Mouse (Mus musculus): ENCODE results near the gene Copz1. TPM values are rescaled to one million over a fixed set of nuclear protein-coding genes. Genes with fewer than 3 reads are reported as not detected.
A peak's percentile ranks its signal among the peaks of the same experiment; 100 is the strongest.
"Not testable (repeated sequence)": the region's sequence is repeated elsewhere in the genome, so short reads cannot be mapped to it uniquely, and the experiment has no call there.

Copz1 gene
- 158 and 167 TPM in 2 replicates for total RNA-seq (2015; ENCODE audit: low replicate concordance)
- total RNA-seq (2017; ENCODE audit: low replicate concordance), result 37.6 and 42.4 TPM in 2 replicates

DNA sequence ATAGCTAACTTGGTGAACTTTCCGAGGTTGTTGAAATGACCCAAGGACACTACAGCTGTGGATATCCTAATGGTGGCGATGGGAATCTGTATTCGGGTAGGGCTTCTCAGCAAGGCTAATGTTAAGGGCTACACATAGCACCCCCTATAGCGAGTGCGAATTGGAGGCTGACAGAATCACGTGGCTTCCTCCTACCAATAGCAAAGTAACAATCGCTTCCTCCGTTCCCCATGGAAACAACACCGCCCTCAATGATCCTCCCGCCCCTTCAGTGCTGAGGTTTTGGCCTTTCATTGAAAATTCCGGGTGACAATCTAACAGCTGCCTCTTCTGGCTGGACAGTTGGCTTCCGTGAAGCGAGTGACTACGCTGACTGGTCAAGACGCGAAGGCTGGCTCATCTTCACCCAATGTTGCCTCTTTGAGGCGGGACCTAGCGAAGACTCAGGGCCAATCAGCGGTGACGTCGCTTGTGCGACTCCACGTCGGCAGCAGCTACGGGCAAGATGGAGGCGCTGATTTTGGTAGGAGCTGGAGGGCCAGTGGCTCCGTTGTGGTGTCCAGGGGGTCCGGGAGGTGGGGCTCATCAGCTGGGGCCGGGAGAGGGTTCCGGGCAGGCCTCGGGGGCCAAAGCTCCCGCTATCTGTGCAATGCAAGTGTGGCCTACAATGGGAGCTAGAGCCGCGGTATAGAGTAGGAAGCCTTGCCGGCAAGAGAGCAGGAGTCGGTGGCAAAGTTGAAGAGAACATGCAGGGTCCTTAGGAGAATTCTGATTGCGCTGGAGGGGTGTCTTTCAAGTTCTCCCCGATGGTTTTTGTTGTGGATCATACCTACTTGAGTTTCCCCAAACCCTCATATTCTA is at the start of gene Copz1:
Gene Copz1, plus strand, starts transcription at position 296 of the 861 bp plus-strand sequence.
- ATAC-seq (replicated peaks; ENCODE audit: low FRiP score, poor library complexity, severe bottlenecking), result peak; percentile 98

DNA sequence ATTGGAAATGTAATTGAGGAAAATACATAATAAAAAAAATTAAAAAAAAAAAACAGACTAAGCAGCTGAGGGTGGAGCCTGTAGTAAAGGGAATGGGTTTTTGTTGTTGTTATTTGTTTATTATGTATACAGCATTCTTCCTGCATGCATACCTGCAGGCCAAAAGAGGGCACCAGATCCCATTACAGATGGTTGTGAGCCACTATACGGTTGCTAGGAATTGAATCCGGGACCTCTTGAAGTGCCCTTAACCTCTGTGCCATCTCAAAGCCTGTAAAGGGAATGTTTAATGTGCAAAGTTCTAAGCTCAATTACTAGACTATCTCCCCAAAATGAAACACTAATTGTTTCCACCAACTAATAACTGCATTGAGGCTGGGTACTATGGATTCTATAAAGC is 48.4 kb upstream of the Copz1 start:
- no peak for ATAC-seq (replicated peaks; ENCODE audit: low FRiP score, poor library complexity, severe bottlenecking)

DNA sequence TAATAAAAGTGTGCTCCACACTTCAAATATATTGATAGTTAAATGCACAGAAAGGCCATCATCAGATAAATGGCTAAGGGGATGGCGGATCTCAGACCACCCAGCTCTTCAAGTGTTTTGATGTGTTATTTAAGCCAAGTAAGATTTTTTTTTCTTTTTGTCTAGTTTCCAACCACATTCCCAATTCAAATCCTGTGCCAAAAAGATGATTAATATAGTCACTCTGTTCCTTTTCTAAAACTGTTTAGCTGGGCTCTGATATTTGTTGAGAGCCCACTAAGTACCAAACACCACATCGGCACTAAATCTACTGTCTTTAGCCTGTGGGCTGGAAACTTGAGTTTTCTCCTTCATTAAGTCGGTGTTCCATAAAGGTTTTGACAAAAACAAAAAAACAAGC is 45.5 kb upstream of the Copz1 start:
- ATAC-seq (replicated peaks; ENCODE audit: low FRiP score, poor library complexity, severe bottlenecking), result no peak

DNA sequence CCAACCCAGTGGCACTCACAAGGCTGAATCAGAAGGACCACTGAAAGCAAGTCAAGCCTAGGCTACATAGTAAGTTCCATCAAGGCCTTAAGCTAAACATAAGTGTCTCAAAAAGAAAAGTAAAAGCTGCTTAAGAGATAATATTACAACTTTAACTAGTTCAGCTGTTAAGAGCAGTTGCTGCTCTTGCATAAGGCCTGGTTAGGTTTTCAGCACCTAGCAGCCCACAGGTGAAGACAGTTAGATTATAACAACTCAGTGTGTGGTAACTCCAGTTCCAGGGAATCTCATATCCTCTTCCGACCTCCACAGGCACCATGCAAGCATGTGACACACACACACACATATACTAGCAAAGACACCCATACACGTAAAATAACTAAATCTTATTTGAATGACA is 44.9 kb upstream of the Copz1 start:
- no peak for ATAC-seq (replicated peaks; ENCODE audit: low FRiP score, poor library complexity, severe bottlenecking)

DNA sequence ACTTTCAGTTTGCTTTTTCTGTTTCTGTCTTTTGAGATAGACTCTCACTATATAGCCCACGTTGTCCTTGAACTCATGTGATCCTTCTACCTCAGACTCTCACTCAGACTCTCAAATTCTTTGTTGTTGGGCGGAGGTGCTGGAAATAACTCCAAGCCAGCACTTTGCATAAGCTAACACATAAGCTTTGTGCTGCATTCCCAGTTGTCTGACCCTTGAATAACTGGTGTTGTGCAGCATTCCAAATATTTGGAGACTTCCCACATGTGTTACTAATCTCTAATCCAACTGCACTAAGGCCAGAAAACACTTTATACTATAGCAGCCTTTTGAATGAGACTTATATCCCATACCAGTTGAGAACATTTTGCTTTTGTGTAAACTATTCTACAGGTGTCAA is 43.6 kb upstream of the Copz1 start:
- ATAC-seq (replicated peaks; ENCODE audit: low FRiP score, poor library complexity, severe bottlenecking), result no peak

DNA sequence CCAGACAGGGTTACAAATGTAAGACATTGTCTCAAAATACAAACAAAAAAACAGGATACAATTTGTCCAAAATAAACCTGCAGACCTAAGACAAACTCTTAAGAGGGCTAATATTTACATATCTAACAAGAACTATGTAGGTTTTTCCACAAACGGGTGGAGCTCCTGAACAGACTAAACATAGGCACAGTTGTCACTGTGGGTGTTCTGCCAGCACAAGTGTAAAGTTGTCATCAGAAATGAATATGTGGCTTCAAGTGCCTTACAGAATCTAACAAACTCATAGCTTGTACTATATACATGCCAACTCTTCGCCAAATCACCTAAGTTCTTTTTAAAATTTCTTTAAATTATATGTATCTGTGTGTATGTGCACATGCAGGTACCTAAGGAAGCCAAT is 39.4 kb upstream of the Copz1 start:
- ATAC-seq (replicated peaks; ENCODE audit: low FRiP score, poor library complexity, severe bottlenecking), result no peak

DNA sequence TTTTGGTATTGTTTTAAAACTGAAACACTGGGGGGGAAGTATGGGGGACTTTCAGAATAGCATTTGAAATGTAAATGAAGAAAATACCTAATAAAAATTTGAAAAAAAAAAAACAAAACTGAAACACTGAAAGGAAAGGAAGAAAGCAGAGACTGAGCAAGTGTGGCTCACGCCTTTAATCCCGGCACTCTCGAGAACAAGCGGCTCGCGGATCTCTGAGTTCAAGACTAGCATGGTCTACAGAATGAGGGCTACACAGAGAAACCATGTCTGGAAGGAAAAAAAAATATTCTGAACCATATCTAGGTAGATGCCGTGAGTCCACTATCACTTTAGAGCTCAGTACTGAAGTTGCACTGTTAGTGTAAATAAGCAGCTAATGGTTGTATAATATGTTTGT is 35.2 kb upstream of the Copz1 start:
- no peak for ATAC-seq (replicated peaks; ENCODE audit: low FRiP score, poor library complexity, severe bottlenecking)

DNA sequence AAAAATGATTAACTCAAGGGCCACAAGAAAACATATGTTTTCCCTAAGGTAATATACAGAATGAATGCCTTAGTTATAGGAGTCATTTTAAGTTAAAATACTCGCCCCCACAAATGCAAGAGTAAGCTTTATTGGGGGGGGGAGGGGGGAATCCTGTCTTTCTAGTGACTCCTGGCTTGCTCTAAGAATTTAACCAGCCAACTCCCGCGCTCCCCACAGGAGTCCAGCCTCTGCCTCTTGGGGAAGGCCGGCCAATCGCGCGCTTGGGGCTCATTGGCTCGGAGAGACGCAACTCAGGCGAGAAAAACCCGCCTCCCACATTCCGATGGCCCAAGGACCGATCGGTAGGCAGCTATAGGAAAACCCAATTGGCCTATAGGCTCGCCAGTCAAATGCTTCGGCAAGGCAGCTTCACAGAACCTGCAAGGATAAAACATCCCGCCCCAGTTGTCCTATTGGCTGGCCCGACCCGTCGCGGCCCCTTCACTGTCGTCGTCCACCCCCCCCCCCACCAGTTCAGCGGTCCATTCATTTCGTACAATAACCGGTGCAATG is 33.3 kb upstream of the Copz1 start:
- peak; percentile 79 for ATAC-seq (replicated peaks; ENCODE audit: low FRiP score, poor library complexity, severe bottlenecking)

DNA sequence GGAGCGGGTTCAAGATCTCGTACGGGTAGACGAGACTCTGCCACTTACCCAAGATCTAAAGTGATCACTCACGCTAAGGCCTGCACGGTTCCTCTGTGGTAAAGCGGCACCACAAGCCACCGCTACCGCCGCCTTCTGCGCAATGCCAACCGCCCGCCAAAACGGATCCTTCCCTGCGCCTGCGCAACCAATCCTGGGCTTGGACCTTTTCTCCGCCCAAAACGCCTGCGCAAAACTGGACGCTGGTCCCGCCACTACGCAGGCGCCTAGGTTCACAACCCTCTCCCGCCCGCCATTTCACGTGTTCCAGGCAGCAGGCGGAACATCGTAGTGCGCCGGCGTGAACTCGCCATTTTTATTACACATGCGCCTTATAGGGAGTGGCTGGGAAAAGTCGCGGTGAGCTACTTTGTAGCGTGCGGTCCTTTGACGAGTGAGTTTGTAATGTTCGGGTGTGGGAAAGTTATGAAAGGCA is 32.8 kb upstream of the Copz1 start, which contains the start of gene Cbx5:
Gene Cbx5, minus strand, starts transcription at position 132 of the 475 bp plus-strand sequence.
- ATAC-seq (replicated peaks; ENCODE audit: low FRiP score, poor library complexity, severe bottlenecking), result peak; percentile 68

DNA sequence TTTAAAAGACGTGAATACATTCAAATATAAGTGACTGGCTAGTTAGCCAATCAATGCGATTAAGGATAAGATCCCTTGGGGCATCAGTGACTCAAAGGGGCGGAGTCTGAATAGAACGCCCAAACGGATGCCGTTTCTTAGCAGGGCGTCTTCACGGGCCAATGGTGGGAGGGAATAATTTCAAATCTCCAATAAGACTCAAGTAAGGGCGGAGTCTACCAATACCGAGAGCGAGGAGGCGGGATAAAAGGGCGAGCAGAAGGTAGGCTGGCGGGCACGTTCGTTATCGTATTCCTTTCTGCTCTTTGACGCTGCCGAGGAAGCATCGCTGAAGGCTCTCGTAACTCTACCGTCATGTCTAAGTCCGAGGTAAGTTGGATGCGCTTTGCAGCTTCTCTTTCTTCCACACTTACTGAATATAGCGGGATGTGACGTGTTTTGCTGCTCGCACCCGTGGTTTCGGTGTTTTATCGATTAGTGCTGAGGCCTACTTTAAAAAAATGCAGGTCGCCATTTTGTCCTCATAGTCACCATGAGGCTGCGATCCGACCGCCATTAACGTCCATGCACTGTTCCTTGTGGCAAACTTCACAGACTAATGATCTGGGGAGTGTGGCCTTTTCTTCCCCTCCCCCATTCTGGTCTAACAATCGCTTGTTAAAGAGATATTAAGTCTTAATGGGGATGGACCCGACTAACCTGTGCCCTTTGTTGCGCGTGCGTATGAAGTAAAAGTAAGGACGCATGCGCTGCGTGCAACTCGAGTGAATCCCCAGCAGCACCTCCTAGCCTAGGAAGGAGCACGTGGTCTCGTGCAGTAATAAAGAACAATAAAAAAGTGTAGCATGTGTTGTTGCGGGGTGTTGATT is 32.1 kb upstream of the Copz1 start, which contains the start of gene Hnrnpa1:
Gene Hnrnpa1, plus strand, starts transcription at position 273 of the 869 bp plus-strand sequence.
- ATAC-seq (replicated peaks; ENCODE audit: low FRiP score, poor library complexity, severe bottlenecking), result peak; percentile 80

DNA sequence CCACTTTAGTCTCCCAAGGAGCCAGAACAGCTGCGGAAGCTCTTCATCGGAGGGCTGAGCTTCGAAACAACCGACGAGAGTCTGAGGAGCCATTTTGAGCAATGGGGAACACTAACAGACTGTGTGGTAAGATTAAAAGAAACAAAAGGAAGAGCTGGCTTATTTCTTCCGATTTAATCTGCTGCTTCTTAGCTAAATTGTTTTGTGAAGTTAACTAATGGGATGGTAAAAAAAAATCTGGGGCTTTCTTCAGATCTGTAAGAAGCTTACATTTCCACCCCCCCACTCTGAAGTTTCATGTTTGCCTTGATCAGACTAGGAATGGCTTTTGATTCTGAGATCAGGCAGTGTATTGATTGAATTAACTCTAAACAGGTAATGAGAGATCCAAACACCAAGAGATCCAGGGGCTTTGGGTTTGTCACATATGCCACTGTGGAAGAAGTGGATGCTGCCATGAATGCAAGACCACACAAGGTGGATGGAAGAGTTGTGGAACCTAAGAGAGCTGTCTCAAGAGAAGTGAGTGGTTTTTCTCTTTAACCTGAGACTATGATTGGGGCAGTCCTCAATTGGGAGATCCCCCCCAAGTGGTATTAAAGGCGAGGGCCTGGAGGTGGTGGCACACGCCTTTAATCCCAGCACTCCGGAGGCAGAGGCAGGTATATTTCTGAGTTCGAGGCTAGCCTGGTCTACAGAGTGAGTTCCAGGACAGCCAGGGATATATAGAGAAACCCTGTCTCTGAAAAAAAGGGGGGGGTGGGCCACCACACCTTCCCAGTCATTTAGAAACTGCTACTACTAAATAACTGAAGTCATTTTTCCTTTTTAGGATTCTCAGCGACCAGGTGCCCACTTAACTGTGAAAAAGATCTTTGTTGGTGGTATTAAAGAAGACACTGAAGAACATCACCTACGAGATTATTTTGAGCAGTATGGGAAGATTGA is 31.2 kb upstream of the Copz1 start:
- not testable (repeated sequence) for ATAC-seq (replicated peaks; ENCODE audit: low FRiP score, poor library complexity, severe bottlenecking)

DNA sequence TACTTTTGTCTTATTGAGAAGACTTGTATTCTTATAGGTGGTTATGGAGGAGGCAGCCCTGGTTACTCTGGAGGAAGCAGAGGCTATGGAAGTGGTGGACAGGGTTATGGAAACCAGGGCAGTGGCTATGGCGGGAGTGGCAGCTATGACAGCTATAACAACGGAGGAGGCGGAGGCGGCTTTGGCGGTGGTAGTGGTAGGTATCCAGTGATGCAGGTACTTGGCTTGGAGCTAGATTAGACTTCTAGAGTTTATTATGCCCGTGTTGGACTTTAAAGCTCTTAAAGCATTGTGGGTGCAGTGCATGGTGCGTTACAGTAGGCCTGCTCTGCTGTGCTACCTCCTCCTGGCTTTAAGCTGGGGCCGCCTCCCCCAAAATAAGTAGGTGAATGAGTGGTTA is 29.6 kb upstream of the Copz1 start:
- no peak for ATAC-seq (replicated peaks; ENCODE audit: low FRiP score, poor library complexity, severe bottlenecking)

DNA sequence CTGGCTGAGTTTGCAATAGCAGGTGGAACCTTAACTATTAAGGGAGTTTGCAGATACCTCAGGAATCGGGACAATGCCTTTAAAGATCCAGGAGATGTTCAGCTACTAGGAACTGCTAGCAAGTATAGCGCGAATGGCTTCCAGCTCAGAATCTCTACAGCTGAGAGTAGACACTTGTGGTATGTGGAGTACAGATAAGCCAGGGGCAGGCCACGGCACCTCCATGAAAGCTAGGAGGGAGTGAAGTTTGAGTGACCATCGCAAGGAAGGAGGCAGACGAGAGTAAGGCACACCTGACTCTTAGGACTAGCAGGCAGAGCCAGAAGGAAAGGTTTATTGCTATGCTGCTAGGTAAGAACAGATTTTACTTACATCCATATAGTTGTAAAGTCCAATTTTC is 26.9 kb upstream of the Copz1 start:
- peak; percentile 53 for ATAC-seq (replicated peaks; ENCODE audit: low FRiP score, poor library complexity, severe bottlenecking)

DNA sequence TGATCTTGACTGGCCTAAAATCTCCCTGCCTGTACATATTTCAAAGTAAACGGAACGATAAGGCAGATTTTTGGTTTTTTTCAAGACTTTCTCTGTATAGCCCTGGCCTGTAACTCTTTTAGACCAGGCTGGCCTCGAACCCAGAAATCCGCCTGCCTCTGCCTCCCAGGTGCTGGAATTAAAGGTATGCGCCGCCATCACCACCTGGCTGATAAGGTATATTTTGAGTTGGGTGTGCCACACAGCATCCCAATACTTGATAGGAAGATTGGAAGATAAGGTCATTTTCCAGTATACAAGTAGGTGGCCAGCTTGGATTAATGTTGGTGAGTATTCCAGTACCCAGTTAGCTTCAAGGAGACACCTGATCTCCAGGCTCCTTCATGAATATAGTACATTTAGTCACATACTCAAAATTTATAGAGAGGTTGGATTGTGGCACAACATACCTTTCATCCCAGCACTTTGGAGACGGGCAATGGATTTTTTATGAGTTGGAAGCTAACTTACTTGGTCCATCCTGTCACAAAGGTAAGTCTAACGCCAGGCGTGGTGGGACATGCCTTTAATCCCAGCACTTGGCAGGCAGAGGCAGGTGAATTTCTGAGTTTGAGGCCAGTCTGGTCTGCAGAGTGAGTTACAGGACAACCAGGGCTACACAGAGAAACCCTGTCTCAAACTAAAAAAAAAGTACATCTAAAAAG is 25.3 kb upstream of the Copz1 start:
- ATAC-seq (replicated peaks; ENCODE audit: low FRiP score, poor library complexity, severe bottlenecking), result no peak

DNA sequence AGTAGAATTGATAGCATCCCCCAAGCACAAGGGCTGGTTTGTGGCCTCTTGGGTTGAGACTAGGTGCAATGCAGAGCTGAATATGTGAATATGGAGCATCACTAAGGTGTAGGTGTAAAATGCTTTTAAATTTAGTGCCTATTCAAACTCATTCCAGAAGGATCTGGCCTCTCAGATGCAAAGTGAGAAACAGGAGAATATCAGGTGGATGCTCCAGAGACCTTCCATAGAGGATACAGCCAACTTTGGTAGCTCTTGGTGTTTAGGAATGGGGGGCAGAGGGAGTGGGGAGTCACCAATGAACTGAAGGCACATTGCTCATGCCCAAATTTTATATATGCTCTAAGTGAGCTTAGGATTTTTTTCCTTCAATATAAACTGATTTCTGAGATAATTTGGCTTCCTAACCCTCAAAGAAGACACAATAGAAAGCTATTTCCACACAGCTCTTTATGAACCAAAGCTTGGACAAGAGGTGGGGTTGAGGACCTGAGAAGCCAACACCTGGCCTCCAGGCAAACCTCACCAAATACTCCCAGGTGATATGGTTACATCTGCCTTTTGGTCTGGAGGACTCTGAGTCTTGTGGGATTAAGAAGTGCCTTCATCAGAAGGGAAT is 24.6 kb upstream of the Copz1 start:
- ATAC-seq (replicated peaks; ENCODE audit: low FRiP score, poor library complexity, severe bottlenecking), result no peak

DNA sequence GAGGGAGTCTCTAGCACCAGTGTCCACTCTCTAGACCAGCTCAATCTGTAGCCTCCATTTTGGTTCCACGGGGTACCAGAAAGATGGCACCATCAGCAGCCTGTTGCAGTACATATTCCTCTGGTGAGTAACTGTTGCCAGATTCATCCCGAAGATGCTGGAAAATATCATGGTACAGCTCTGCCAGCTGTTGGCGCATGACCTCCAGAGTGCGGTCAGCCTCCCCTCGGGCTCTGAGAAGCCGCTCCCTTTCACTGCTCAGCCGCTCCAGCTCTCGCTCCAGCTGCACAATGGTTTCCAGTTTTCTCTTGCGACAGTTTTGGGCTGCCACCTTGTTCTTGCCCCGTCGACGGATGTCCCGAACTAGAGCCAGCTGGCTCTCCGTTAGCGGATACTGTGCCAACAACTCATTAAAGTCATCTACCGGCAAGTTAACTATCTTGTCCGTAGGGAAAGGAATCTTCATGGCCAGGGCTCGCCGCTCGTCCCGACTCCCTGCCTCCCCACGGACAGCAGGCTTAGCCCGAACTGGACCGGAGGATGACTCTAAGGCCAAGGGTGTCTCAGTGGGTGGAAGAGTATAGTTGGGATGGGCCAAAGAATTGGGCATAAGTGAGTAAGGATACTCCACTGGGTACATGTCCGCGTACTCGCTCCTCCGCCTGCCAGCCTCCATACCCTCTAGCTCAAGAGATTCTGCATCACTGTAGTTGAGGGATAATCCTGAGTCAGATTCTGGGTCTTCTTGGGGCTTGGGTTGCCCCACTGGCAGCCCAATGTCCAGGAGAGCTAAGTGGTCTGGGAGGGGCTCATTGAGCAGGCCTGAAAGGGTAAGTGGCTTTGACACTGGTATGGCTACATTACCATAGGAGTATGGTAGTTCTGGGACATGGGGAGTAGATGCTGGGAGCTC is 23.9 kb upstream of the Copz1 start:
- no peak for ATAC-seq (replicated peaks; ENCODE audit: low FRiP score, poor library complexity, severe bottlenecking)

DNA sequence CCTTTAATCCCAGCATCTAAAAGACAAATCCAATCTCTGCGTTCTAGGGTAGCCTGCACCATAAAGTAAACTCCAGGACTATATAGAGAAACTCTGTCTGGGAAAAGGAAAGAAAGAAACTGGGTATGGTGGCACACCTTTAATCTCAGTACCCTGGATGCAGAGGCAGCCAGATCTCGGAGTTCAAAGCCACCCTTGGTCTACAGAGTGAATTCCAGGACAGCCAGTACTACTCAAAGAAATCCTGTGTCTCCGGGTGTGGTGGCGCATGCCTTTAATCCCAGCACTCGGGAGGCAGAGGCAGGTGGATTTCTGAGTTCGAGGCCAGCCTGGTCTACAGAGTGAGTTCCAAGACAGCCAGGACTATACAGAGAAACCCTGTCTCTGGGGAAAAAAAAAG is 23.0 kb upstream of the Copz1 start:
- ATAC-seq (replicated peaks; ENCODE audit: low FRiP score, poor library complexity, severe bottlenecking), result not testable (repeated sequence)

All from erythroid progenitor cell, adult 5-6 weeks (primary cell).